Mouse (Mus musculus): ENCODE data around the gene Smarcd1. TPM values are rescaled to one million over a fixed set of nuclear protein-coding genes. Genes with fewer than 3 reads are reported as not detected.

Gene Smarcd1
- 118 and 130 TPM in 2 replicates for polyA plus RNA-seq (2015; fragmentation: Nextera tagmentation; extraction: Ambion mirVana)

- H3K4me3 ChIP-seq: peak within 1 kb of the TSS; percentile 84
- H3K27ac ChIP-seq: peak within 1 kb of the TSS; percentile 96
- ATAC-seq: peak; percentile 98
- no peaks in the 10 kb centered on the region for H3K9me3 ChIP-seq (replicated peaks)
- peak within 1 kb of the TSS; percentile 97 for H3K9ac ChIP-seq
- peak within 1 kb of the TSS; percentile 93 for H3K4me2 ChIP-seq
- H3K27me3 ChIP-seq: peaks cover 14% of the 10 kb centered on the region; the same call in 1 of the 2 replicates
- peaks cover 30% of the 10 kb centered on the region for H3K4me1 ChIP-seq
- H3K36me3 ChIP-seq (ENCODE audit: poor library complexity, severe bottlenecking): peaks cover 48% of the 10 kb centered on the region
- WGBS: 1% methylated on average over 57 of the region's 71 CpGs
Observed at GRCm38 (mm10) chr15:99701999-99702900, at the start of gene Smarcd1. TSS of gene Smarcd1 (plus strand) at chr15:99702129.

DNA sequence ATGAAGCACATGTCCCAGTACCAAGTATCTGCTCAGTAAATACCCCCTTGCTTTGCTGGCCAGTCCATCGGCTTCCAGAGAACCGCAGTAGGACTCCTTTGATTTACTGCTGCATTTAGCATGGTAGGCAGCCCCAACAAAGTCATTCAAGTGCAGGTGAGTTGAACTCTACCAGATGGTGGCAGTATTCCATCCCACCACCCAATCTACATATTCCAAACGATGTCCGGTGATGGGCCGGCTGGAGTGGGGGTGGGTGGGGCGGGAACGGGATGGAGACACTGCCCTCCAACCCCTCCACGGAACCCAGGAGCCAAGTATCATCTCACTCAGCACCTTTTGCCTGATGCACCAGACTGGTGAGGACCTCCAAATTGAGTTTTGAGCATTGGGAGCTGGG is 48.6 kb upstream of the Smarcd1 start:
- WGBS: 13% methylated on average over 8 of the region's 8 CpGs
- Histone ChIP-seq H3K9me3 (replicated peaks) (no peaks in the 10 kb centered on the region), H3K27me3 (peaks cover 46% of the 10 kb centered on the region), H3K4me2 (peak overlapping the region; percentile 44), H3K4me3 (no peak overlapping the region), H3K9ac (peak overlapping the region; percentile 49; the same call in 1 of the 2 replicates), H3K4me1 (peaks cover 39% of the 10 kb centered on the region), H3K36me3 (ENCODE audit: poor library complexity, severe bottlenecking) (no peaks in the 10 kb centered on the region), H3K27ac (no peak overlapping the region)
- no peak for ATAC-seq

DNA sequence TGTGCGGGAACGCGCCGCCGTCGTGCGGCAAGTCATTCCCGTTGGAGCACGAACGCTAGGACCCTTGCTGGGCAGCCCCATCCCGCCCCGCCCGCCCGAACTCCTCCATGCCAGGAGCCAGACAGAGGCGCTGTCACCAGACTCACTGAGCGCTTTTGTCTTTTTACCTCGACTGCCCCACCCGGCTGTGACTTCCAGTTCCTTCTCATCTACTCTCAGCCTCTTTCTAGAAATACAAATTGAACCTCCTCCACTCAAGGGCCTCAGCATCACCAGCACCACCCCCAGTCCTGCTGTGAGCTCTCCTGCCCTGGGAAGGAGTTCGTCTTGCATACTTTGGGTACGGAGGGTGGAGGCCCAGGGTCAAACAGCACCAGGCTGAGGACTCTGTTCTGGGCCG is 48.1 kb upstream of the Smarcd1 start:
- H3K27me3 ChIP-seq: peaks cover 46% of the 10 kb centered on the region
- H3K36me3 ChIP-seq (ENCODE audit: poor library complexity, severe bottlenecking): no peaks in the 10 kb centered on the region
- ATAC-seq: no peak
- peak overlapping the region; percentile 44 for H3K4me2 ChIP-seq
- H3K9me3 ChIP-seq (replicated peaks): no peaks in the 10 kb centered on the region
- H3K4me1 ChIP-seq: peaks cover 34% of the 10 kb centered on the region
- peak overlapping the region; percentile 49 for H3K9ac ChIP-seq
- H3K4me3 ChIP-seq: no peak overlapping the region
- WGBS: 4% methylated on average over 21 of the region's 21 CpGs
- no peak overlapping the region for H3K27ac ChIP-seq

DNA sequence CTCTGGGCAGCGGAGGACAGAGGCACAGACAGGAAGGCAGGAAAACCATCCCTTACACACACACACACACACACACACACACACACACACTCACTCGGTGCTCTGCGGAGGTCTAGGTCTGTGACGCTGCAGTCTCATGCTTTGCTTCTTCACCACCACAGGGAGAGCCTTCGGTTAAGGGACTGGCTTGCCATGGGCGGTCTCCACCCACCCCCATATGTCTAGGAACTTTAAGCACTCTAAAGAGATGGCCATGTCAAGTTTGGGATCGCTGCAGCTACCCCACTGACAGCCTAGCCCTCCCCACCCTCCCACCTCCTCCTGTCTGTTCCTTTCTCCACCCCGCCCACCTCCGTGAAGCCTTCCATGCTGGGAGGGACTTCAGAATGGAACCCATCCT is 46.0 kb upstream of the Smarcd1 start:
- no peak overlapping the region for H3K4me2 ChIP-seq
- no peaks in the 10 kb centered on the region for H3K36me3 ChIP-seq (ENCODE audit: poor library complexity, severe bottlenecking)
- H3K9ac ChIP-seq: no peak overlapping the region
- no peak overlapping the region for H3K4me3 ChIP-seq
- H3K9me3 ChIP-seq (replicated peaks): no peaks in the 10 kb centered on the region
- peaks cover 13% of the 10 kb centered on the region; the same call in 1 of the 2 replicates for H3K4me1 ChIP-seq
- no peak overlapping the region for H3K27ac ChIP-seq
- WGBS: 50% methylated on average over 9 of the region's 9 CpGs
- H3K27me3 ChIP-seq: peaks cover 46% of the 10 kb centered on the region
- no peak for ATAC-seq

GRCm38 (mm10) chr15:99658437-99658836 is 43.5 kb upstream of the Smarcd1 start:
- Histone ChIP-seq H3K9ac (no peak overlapping the region), H3K36me3 (ENCODE audit: poor library complexity, severe bottlenecking) (no peaks in the 10 kb centered on the region), H3K27ac (no peak overlapping the region), H3K9me3 (replicated peaks) (no peaks in the 10 kb centered on the region), H3K27me3 (peaks cover 33% of the 10 kb centered on the region), H3K4me3 (no peak overlapping the region), H3K4me1 (peaks cover 10% of the 10 kb centered on the region; the same call in 1 of the 2 replicates), H3K4me2 (no peak overlapping the region)
- WGBS: 49% methylated on average over 2 of the region's 2 CpGs
- ATAC-seq: no peak

GRCm38 (mm10) chr15:99661121-99661830 is 40.7 kb upstream of the Smarcd1 start:
- H3K9me3 ChIP-seq (replicated peaks): no peaks in the 10 kb centered on the region
- peaks cover 18% of the 10 kb centered on the region for H3K27me3 ChIP-seq
- no peak overlapping the region for H3K9ac ChIP-seq
- H3K27ac ChIP-seq: no peak overlapping the region
- no peaks in the 10 kb centered on the region for H3K36me3 ChIP-seq (ENCODE audit: poor library complexity, severe bottlenecking)
- peaks cover 29% of the 10 kb centered on the region for H3K4me1 ChIP-seq
- no peak for ATAC-seq
- no peak overlapping the region for H3K4me2 ChIP-seq
- H3K4me3 ChIP-seq: no peak overlapping the region
- 92% methylated on average over 15 of the region's 15 CpGs for WGBS

GRCm38 (mm10) chr15:99662371-99662770 is 39.6 kb upstream of the Smarcd1 start:
- no peak overlapping the region for H3K4me3 ChIP-seq
- H3K9ac ChIP-seq: no peak overlapping the region
- H3K4me1 ChIP-seq: peaks cover 35% of the 10 kb centered on the region
- ATAC-seq: no peak
- no peaks in the 10 kb centered on the region for H3K36me3 ChIP-seq (ENCODE audit: poor library complexity, severe bottlenecking)
- no peak overlapping the region for H3K4me2 ChIP-seq
- no peak overlapping the region for H3K27ac ChIP-seq
- WGBS: 44% methylated on average over 7 of the region's 7 CpGs
- no peaks in the 10 kb centered on the region for H3K9me3 ChIP-seq (replicated peaks)
- H3K27me3 ChIP-seq: peaks cover 17% of the 10 kb centered on the region

- Histone ChIP-seq H3K27ac (peak overlapping the region; percentile 84), H3K36me3 (ENCODE audit: poor library complexity, severe bottlenecking) (no peaks in the 10 kb centered on the region), H3K4me2 (peak overlapping the region; percentile 73), H3K9ac (peak overlapping the region; percentile 66), H3K4me1 (peaks cover 42% of the 10 kb centered on the region), H3K27me3 (peaks cover 21% of the 10 kb centered on the region), H3K4me3 (peak overlapping the region; percentile 42), H3K9me3 (replicated peaks) (no peaks in the 10 kb centered on the region)
- peak; percentile 34; the same call in 1 of the 2 replicates for ATAC-seq
- 4% methylated on average over 17 of the region's 17 CpGs for WGBS
Observed at GRCm38 (mm10) chr15:99663964-99664599, 37.8 kb upstream of the Smarcd1 start.

DNA sequence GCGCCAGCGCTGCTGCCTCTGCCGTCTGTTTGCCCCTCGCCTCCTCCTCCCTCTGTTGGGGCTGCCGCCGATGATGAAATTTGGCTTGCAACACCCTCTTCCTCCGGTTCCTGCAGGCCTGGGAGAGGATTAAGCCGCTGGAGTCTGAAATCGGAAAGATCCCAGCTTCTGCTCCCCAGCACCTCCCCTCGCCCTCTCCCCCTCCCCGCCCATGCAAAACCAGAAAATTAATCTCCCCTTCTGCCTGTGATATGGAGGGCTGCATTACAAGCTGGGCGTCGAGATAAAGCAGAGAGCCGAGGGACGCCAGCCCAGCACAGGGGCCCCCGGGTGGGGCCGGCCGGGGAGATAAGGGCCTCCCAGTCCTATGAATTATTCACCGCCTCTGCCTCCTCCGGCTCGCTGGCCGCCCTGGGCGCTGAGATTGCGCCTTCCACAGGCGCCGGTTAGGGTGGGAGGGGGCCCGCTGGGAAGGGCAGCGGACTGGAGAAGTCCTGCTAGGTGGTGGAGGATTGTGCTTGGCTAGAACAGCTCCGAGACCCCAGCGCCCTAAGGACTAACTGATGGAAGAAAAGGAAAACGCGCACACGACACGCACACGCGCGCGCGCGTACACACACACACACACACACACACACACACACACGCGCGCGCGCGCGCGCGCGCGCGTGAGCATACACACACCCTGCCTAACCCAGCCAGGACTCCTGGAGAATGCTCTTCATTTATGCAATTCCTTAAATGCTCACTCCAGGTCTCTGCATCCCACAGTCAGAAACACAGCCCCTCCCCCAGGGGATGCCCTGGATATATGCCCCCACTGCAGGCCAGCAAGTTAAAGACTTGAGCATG is 37.1 kb upstream of the Smarcd1 start:
- H3K27ac ChIP-seq: peak overlapping the region; percentile 84
- H3K4me1 ChIP-seq: peaks cover 50% of the 10 kb centered on the region
- ATAC-seq: peak; percentile 72
- peak overlapping the region; percentile 73 for H3K4me2 ChIP-seq
- H3K9me3 ChIP-seq (replicated peaks): no peaks in the 10 kb centered on the region
- peak overlapping the region; percentile 66 for H3K9ac ChIP-seq
- H3K36me3 ChIP-seq (ENCODE audit: poor library complexity, severe bottlenecking): no peaks in the 10 kb centered on the region
- WGBS: under 1% methylated on average over 33 of the region's 52 CpGs
- H3K4me3 ChIP-seq: peak overlapping the region; percentile 42
- peaks cover 21% of the 10 kb centered on the region for H3K27me3 ChIP-seq

- no peak overlapping the region for H3K9ac ChIP-seq
- no peak overlapping the region for H3K4me2 ChIP-seq
- H3K4me3 ChIP-seq: no peak overlapping the region
- no peak for ATAC-seq
- no peak overlapping the region for H3K27ac ChIP-seq
- H3K9me3 ChIP-seq (replicated peaks): no peaks in the 10 kb centered on the region
- peaks cover 34% of the 10 kb centered on the region for H3K27me3 ChIP-seq
- 94% methylated on average over 2 of the region's 2 CpGs for whole genome bisulfite sequencing
- H3K4me1 ChIP-seq: peaks cover 63% of the 10 kb centered on the region
- no peaks in the 10 kb centered on the region for H3K36me3 ChIP-seq (ENCODE audit: poor library complexity, severe bottlenecking)
Observed at GRCm38 (mm10) chr15:99667544-99667943, 34.4 kb upstream of the Smarcd1 start.

DNA sequence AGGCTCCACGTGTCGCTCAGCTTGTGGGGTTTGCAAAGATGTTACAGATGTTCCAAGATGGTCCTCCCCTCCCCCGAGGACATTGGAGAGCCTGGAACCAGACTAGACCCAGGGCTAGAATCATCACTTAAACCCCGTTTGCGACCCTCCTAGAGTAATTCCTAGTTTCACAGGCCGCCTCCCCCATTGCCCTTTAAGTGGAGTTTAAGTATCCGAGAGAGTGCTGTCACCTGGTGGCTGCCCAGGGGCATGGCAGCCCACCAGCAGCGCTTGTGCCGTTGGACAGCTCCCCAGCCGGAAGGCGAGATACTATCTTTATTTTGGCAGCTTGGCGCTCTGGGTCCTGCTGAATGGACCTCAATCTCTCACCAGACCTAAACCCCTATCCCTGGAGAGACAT is 33.0 kb upstream of the Smarcd1 start:
- Histone ChIP-seq H3K4me3 (0 out of 2 replicates have a peak overlapping the region, but pooled peaks have one; percentile 73), H3K4me1 (peaks cover 61% of the 10 kb centered on the region), H3K4me2 (peak overlapping the region; percentile 91), H3K27me3 (peaks cover 44% of the 10 kb centered on the region), H3K9ac (no peak overlapping the region), H3K9me3 (replicated peaks) (no peaks in the 10 kb centered on the region), H3K27ac (peak overlapping the region; percentile 78), H3K36me3 (ENCODE audit: poor library complexity, severe bottlenecking) (no peaks in the 10 kb centered on the region)
- WGBS: 1% methylated on average over 12 of the region's 12 CpGs
- ATAC-seq: 0 out of 2 replicates have a peak, but pooled peaks have one; percentile 17

Data from forebrain, embryonic 13.5 days (tissue).